Mouse (Mus musculus): Measurements from ENCODE around the gene Faap100. TPM values are rescaled to one million over a fixed set of nuclear protein-coding genes. Genes with fewer than 3 reads are reported as not detected.
A peak's percentile ranks its signal among the peaks of the same experiment; 100 is the strongest.

Gene Faap100
- polyA plus RNA-seq, 1 experiment from 2014 or later: 74.6 TPM

GRCm38 (mm10) chr11:120373820-120374586 lies 4.6 kb downstream of the Faap100 start:
- H3K4me2 ChIP-seq: no peak overlapping the region
- no peak overlapping the region for H3K27ac ChIP-seq
- H3K9me3 ChIP-seq: no peaks in the 10 kb centered on the region
- H3K36me3 ChIP-seq: peaks cover 82% of the 10 kb centered on the region
- no peak overlapping the region for H3K4me3 ChIP-seq
- ATAC-seq (ENCODE audit: low FRiP score): no peak
- H3K9ac ChIP-seq: peak overlapping the region; percentile 8; the same call in 1 of the 2 replicates
- 93% methylated on average over 23 of the region's 23 CpGs for WGBS
- H3K4me1 ChIP-seq (replicated peaks): peaks cover 37% of the 10 kb centered on the region
- no peaks in the 10 kb centered on the region for H3K27me3 ChIP-seq

- Histone ChIP-seq H3K4me2 (no peak overlapping the region), H3K4me1 (replicated peaks) (peaks cover 32% of the 10 kb centered on the region), H3K27me3 (no peaks in the 10 kb centered on the region), H3K9ac (no peak overlapping the region), H3K27ac (no peak overlapping the region), H3K9me3 (no peaks in the 10 kb centered on the region), H3K4me3 (no peak overlapping the region), H3K36me3 (peaks cover 89% of the 10 kb centered on the region)
- WGBS: 63% methylated on average over 13 of the region's 13 CpGs
- no peak for ATAC-seq (ENCODE audit: low FRiP score)
Observed at GRCm38 (mm10) chr11:120373025-120373424, 5.5 kb downstream of the Faap100 start.

GRCm38 (mm10) chr11:120369656-120370055 lies 8.9 kb downstream of the Faap100 start:
- WGBS: 39% methylated on average over 8 of the region's 8 CpGs
- ATAC-seq (ENCODE audit: low FRiP score): peak; percentile 60

GRCm38 (mm10) chr11:120366443-120367027 lies 12.0 kb downstream of the Faap100 start:
- Histone ChIP-seq H3K4me3 (no peak overlapping the region), H3K9ac (0 out of 2 replicates have a peak overlapping the region, but pooled peaks have one; percentile 7), H3K4me2 (no peak overlapping the region), H3K27ac (peak overlapping the region; percentile 62), H3K4me1 (replicated peaks) (peaks cover 33% of the 10 kb centered on the region), H3K27me3 (no peaks in the 10 kb centered on the region), H3K9me3 (no peaks in the 10 kb centered on the region), H3K36me3 (peaks cover 37% of the 10 kb centered on the region)
- 38% methylated on average over 7 of the region's 7 CpGs for WGBS
- no peak for ATAC-seq (ENCODE audit: low FRiP score)

More at GRCm38 (mm10) chr11:120369656-120370055, 8.9 kb downstream of the Faap100 start:
- Histone ChIP-seq H3K9ac (peak overlapping the region; percentile 64), H3K4me3 (no peak overlapping the region), H3K27me3 (no peaks in the 10 kb centered on the region), H3K4me2 (no peak overlapping the region), H3K9me3 (no peaks in the 10 kb centered on the region), H3K36me3 (peaks cover 69% of the 10 kb centered on the region), H3K27ac (0 out of 2 replicates have a peak overlapping the region, but pooled peaks have one; percentile 35), H3K4me1 (replicated peaks) (peaks cover 33% of the 10 kb centered on the region)

- H3K4me1 ChIP-seq (replicated peaks): peaks cover 52% of the 10 kb centered on the region
- 86% methylated on average over 6 of the region's 6 CpGs for WGBS
- no peak for ATAC-seq (ENCODE audit: low FRiP score)
Observed at GRCm38 (mm10) chr11:120362891-120363290, 15.7 kb downstream of the Faap100 start.

GRCm38 (mm10) chr11:120361295-120361694 lies 17.3 kb downstream of the Faap100 start, which contains the start of gene Fscn2:
TSS of gene Fscn2 (plus strand) at chr11:120361534.
- 81% methylated on average over 10 of the region's 10 CpGs for WGBS
- no peaks in the 10 kb centered on the region for H3K27me3 ChIP-seq
- H3K4me1 ChIP-seq (replicated peaks): peaks cover 48% of the 10 kb centered on the region
- H3K27ac ChIP-seq: no peak within 1 kb of the TSS
- H3K36me3 ChIP-seq: no peaks in the 10 kb centered on the region
- H3K9ac ChIP-seq: peak within 1 kb of the TSS; percentile 46; the same call in 1 of the 2 replicates
- H3K4me3 ChIP-seq: no peak within 1 kb of the TSS
- no peak for ATAC-seq (ENCODE audit: low FRiP score)
- no peaks in the 10 kb centered on the region for H3K9me3 ChIP-seq
- H3K4me2 ChIP-seq: no peak within 1 kb of the TSS

More at GRCm38 (mm10) chr11:120362891-120363290, 15.7 kb downstream of the Faap100 start:
- H3K27ac ChIP-seq: no peak overlapping the region
- H3K9me3 ChIP-seq: no peaks in the 10 kb centered on the region
- H3K4me2 ChIP-seq: no peak overlapping the region
- H3K9ac ChIP-seq: no peak overlapping the region
- no peak overlapping the region for H3K4me3 ChIP-seq
- H3K36me3 ChIP-seq: 0 out of 2 replicates have a peak, but pooled peaks cover 5% of the 10 kb centered on the region
- no peaks in the 10 kb centered on the region for H3K27me3 ChIP-seq

GRCm38 (mm10) chr11:120360755-120361154 lies 17.8 kb downstream of the Faap100 start:
- 73% methylated on average over 5 of the region's 5 CpGs for WGBS
- no peaks in the 10 kb centered on the region for H3K27me3 ChIP-seq
- no peaks in the 10 kb centered on the region for H3K36me3 ChIP-seq
- H3K27ac ChIP-seq: no peak overlapping the region
- no peak overlapping the region for H3K4me3 ChIP-seq
- ATAC-seq (ENCODE audit: low FRiP score): no peak
- H3K4me2 ChIP-seq: no peak overlapping the region
- peaks cover 42% of the 10 kb centered on the region for H3K4me1 ChIP-seq (replicated peaks)
- no peaks in the 10 kb centered on the region for H3K9me3 ChIP-seq
- peak overlapping the region; percentile 46; the same call in 1 of the 2 replicates for H3K9ac ChIP-seq

GRCm38 (mm10) chr11:120360062-120360461 lies 18.5 kb downstream of the Faap100 start:
- WGBS: 63% methylated on average over 8 of the region's 8 CpGs
- Histone ChIP-seq H3K4me2 (no peak overlapping the region), H3K4me1 (replicated peaks) (peaks cover 42% of the 10 kb centered on the region), H3K9ac (peak overlapping the region; percentile 46), H3K9me3 (no peaks in the 10 kb centered on the region), H3K36me3 (no peaks in the 10 kb centered on the region), H3K4me3 (no peak overlapping the region), H3K27me3 (no peaks in the 10 kb centered on the region), H3K27ac (no peak overlapping the region)
- no peak for ATAC-seq (ENCODE audit: low FRiP score)

- Histone ChIP-seq H3K4me1 (replicated peaks) (peaks cover 42% of the 10 kb centered on the region), H3K4me3 (no peak overlapping the region), H3K36me3 (no peaks in the 10 kb centered on the region), H3K4me2 (no peak overlapping the region), H3K27ac (no peak overlapping the region; the same call in 1 of the 2 replicates), H3K9ac (peak overlapping the region; percentile 43; the same call in 1 of the 2 replicates), H3K9me3 (no peaks in the 10 kb centered on the region), H3K27me3 (no peaks in the 10 kb centered on the region)
- ATAC-seq (ENCODE audit: low FRiP score): no peak
- WGBS: 76% methylated on average over 6 of the region's 6 CpGs
Observed at GRCm38 (mm10) chr11:120359391-120359790, 19.2 kb downstream of the Faap100 start.

- peaks cover 53% of the 10 kb centered on the region for H3K4me1 ChIP-seq (replicated peaks)
- 7% methylated on average over 10 of the region's 10 CpGs for WGBS
Observed at GRCm38 (mm10) chr11:120357791-120358401, 20.7 kb downstream of the Faap100 start.

GRCm38 (mm10) chr11:120356900-120357299 lies 21.7 kb downstream of the Faap100 start:
- no peak overlapping the region for H3K4me3 ChIP-seq
- H3K9ac ChIP-seq: no peak overlapping the region
- no peak overlapping the region; the same call in 1 of the 2 replicates for H3K27ac ChIP-seq
- H3K36me3 ChIP-seq: no peaks in the 10 kb centered on the region
- no peaks in the 10 kb centered on the region for H3K9me3 ChIP-seq
- peaks cover 63% of the 10 kb centered on the region for H3K4me1 ChIP-seq (replicated peaks)
- H3K4me2 ChIP-seq: no peak overlapping the region
- no peak for ATAC-seq (ENCODE audit: low FRiP score)
- WGBS: 94% methylated on average over 4 of the region's 4 CpGs
- H3K27me3 ChIP-seq: no peaks in the 10 kb centered on the region

More at GRCm38 (mm10) chr11:120357791-120358401, 20.7 kb downstream of the Faap100 start:
- peak overlapping the region; percentile 54; the same call in 1 of the 2 replicates for H3K9ac ChIP-seq
- H3K4me2 ChIP-seq: peak overlapping the region; percentile 27
- no peaks in the 10 kb centered on the region for H3K9me3 ChIP-seq
- no peaks in the 10 kb centered on the region for H3K27me3 ChIP-seq
- peak; percentile 86 for ATAC-seq (ENCODE audit: low FRiP score)
- H3K4me3 ChIP-seq: no peak overlapping the region
- peak overlapping the region; percentile 91 for H3K27ac ChIP-seq
- H3K36me3 ChIP-seq: no peaks in the 10 kb centered on the region

GRCm38 (mm10) chr11:120356319-120356840 lies 22.2 kb downstream of the Faap100 start:
- Histone ChIP-seq H3K27me3 (no peaks in the 10 kb centered on the region), H3K9ac (no peak overlapping the region), H3K36me3 (no peaks in the 10 kb centered on the region), H3K4me2 (no peak overlapping the region), H3K4me1 (replicated peaks) (peaks cover 67% of the 10 kb centered on the region), H3K4me3 (no peak overlapping the region), H3K9me3 (no peaks in the 10 kb centered on the region), H3K27ac (no peak overlapping the region; the same call in 1 of the 2 replicates)
- 89% methylated on average over 15 of the region's 15 CpGs for WGBS
- ATAC-seq (ENCODE audit: low FRiP score): no peak

Measured in hindbrain, embryonic 13.5 days (tissue).